Mouse (Mus musculus): ENCODE data around the gene Phlpp1.

DNA sequence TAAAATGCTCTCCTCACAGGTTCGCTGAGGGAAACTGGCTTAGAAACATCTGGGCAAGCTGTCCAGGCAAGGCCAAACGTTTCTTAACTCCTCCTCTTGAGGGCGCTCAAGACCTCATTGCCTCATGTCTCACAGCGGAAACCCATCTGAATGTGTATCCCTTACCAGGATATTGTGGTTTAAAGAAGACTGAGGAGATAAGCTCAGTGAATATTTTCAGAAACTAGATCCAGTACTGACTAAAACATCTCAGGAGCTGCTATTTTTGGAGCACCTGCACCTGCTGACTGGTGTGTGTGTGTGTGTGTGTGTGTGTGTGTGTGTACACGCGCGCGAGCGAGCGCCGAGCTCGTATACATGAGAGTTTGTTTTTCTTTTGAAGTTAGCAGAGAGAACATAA, 19.7 kb upstream of the Phlpp1 start:
- TF ChIP-seq CTCF (IDR thresholded peaks at IDR 0.05; ENCODE audit: low read depth) (peak; percentile 74), EP300 (IDR thresholded peaks at IDR 0.05; ENCODE audit: low read depth) (no peak)
